Mouse (Mus musculus) small intestine, adult 2 months (tissue): Measurements from ENCODE around the gene Rnf13.

ENCODE experiments used
- CTCF ChIP-seq: fragments of 200-500 bp; IDR thresholded peaks from 2 replicates; pipeline ENCODE4 v1.5.1; 2012; ENCODE audit warnings: low read depth, mild to moderate bottlenecking, control low read depth, inconsistent platforms, low read length, moderate library complexity, mixed read lengths; ENCODE audit not compliant: insufficient replicate concordance, insufficient read length; ENCODE audit errors: extremely low read depth
- POLR2A ChIP-seq: fragments of 200-500 bp; IDR thresholded peaks from 2 replicates; pipeline ENCODE4 v1.6.1; 2012; ENCODE audit warnings: low read depth, mild to moderate bottlenecking, control low read depth, inconsistent platforms, low read length, moderate library complexity

DNA sequence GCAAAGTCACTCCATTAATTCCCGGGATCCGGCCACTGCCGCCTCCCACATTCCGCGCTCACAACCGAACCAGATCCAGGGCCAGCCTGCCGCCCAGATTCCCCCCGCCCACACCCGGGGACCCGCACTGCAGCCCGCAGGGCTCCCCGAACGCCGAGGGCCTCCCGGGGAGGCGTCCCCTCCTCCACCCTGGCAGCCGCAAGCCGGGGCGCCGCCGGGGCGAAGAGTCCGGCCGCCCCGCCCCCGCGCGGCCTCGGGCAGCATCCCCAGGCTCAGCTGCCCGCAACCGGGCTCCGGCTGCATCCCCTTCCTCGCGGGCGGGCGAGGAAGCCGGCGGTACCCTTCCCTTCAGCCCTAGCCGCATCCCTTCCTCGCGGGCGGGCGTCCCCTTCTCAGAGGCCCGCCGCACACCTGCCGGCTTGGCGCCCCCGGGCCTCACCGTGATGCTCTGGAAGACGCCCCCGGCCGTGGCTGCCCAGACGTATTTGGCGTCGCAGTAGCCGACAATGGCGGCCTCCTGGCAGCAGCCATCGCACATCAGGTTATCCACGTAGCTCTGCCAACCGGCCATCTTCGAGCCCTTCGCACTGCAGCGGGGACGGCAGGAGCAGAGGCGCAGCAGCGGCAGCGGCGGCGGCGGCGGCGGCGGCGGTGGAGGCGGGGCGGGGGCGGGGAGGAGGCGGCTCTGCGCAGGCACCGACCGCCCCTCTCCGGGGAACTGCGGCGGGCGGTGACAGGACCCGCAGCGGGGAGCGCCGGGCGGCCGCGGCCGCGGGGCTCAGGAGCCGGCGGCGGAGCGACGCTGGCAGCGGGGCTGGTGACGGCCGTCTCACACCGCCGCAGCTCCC is 111.3 kb downstream of the Rnf13 start:
- TF ChIP-seq CTCF (no peak), POLR2A (no peak)
